Mouse (Mus musculus): ENCODE data around the gene Zic5. TPM values are rescaled to one million over a fixed set of nuclear protein-coding genes. Genes with fewer than 3 reads are reported as not detected.

Zic5 gene
- total and polyA plus RNA-seq, 2 experiments from 2014 or later = not detected

DNA sequence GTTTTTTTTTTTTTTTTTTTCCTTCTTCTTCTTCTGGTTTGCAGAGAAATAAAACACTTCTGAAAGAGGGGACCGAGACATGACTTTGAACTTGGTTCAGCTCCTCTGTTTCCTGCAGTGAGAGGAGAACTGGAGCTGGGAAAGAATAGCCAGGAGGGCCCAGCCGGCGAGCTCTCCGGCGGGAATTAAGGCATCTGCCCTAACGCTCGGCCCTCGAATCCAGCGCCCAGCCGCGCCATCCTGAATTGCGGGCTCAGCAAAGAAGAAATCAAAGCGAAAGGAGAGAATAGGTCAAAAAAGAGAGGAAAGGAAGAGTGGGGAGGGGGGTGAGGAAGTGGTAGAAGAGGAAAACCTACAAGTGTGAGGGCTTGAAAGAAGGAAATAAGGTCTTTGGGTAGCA is 6.7 kb upstream of the Zic5 start:
- H3K27ac ChIP-seq (ENCODE audit: low read depth) = no peak overlapping the region
- H3K4me2 ChIP-seq (ENCODE audit: low read depth, low read length) = no peak overlapping the region
- TF ChIP-seq EP300 (IDR thresholded peaks at IDR 0.05; ENCODE audit: low read depth) (no peak), CTCF (IDR thresholded peaks at IDR 0.05; ENCODE audit: low read depth) (no peak)
- 0 out of 2 replicates have a peak, but pooled peaks cover 5% of the 10 kb centered on the region for H3K4me1 ChIP-seq (ENCODE audit: control insufficient read depth, insufficient read depth)
- DNase-seq (ENCODE audit: low spot score) (no peak), ATAC-seq (ENCODE audit: insufficient read depth, low read depth) (no peak)
- no peak overlapping the region for H3K9ac ChIP-seq (replicated peaks; ENCODE audit: low read depth, low read length)
- 3% methylated on average over 13 of the region's 13 CpGs for WGBS
- no peaks in the 10 kb centered on the region for H3K9me3 ChIP-seq (replicated peaks; ENCODE audit: control insufficient read depth, low read length)
- no peak overlapping the region for H3K4me3 ChIP-seq (ENCODE audit: low read depth, low read length)
- H3K27me3 ChIP-seq (ENCODE audit: control insufficient read depth, insufficient read depth, low read length) = peaks cover 100% of the 10 kb centered on the region
- no peaks in the 10 kb centered on the region for H3K36me3 ChIP-seq (replicated peaks; ENCODE audit: control insufficient read depth, insufficient read depth, low read length)

DNA sequence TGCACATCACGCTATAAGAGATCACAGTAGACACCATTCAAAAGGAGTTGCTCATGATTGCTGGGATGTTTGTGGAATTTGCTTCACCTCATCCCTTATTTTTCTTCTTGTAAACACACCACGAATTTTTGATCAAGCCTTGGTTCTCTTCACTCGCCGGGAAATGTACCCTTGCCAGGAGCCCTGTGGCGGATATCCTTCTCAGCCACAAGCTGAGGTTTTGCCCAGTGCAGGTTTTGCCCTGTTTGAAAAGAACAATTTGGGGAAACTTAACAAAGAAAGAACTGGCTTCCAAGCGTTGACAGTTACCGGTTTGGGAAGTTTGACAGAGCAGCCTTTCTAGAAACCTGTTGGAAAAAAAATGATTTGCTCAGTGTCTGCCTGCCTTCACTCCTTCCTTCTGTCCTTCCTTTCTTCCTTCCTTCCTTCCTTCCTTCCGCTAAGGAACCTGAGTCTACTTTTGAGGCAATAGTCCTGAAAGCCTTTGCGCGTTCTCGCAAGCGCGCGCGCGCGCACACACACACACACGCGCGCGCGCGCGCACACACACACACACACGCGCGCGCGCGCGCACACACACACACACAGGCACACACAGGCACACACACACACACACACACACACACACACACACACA is 6.1 kb upstream of the Zic5 start:
- Histone ChIP-seq H3K27ac (ENCODE audit: low read depth) (no peak overlapping the region), H3K36me3 (replicated peaks; ENCODE audit: control insufficient read depth, insufficient read depth, low read length) (no peaks in the 10 kb centered on the region), H3K9me3 (replicated peaks; ENCODE audit: control insufficient read depth, low read length) (no peaks in the 10 kb centered on the region), H3K9ac (replicated peaks; ENCODE audit: low read depth, low read length) (no peak overlapping the region), H3K4me1 (ENCODE audit: control insufficient read depth, insufficient read depth) (0 out of 2 replicates have a peak, but pooled peaks cover 5% of the 10 kb centered on the region), H3K4me2 (ENCODE audit: low read depth, low read length) (no peak overlapping the region), H3K27me3 (ENCODE audit: control insufficient read depth, insufficient read depth, low read length) (peaks cover 100% of the 10 kb centered on the region), H3K4me3 (ENCODE audit: low read depth, low read length) (no peak overlapping the region)
- no peak for ATAC-seq (ENCODE audit: insufficient read depth, low read depth)
- DNase-seq (ENCODE audit: low spot score) = no peak
- 11% methylated on average over 31 of the region's 31 CpGs for WGBS
- TF ChIP-seq CTCF (IDR thresholded peaks at IDR 0.05; ENCODE audit: low read depth) = no peak
- no peak for TF ChIP-seq EP300 (IDR thresholded peaks at IDR 0.05; ENCODE audit: low read depth)

DNA sequence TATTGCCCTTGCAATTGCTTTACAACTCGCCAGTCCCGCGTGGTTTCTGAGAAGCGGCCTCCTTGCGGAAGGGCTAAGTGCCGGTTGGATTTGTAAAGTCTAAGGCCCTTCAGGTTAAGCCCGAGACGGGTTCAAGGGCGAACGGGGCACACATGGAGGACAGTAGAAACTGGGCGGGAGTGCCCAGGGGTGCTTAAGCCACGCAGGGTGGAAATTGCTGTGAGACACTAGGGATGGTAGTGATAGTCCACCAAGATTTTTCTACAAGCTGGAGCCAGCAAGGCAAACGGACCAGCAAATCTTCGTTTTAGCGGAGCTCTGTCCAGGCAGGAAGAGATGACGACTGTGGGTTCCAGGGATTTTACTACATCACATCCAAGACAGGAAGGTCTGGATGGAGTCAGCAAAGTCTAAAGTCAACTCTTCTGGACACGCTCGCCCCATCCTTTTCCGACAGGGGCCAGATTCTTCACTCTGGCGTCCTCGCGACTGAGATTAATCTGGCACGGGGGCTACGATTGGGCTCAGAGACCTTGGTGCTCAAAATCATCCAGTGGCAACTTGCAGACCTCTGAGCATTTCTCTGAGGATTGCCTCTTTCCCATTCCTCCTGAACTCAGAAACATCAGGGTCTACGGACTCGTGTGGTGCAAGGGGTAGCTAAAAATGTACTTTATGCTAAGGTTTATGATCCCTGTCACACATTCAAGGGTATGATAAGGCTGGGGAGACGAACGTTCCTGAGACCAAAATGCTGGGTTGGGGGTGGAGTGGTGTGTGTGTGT is 3.7 kb upstream of the Zic5 start:
- TF ChIP-seq EP300 (IDR thresholded peaks at IDR 0.05; ENCODE audit: low read depth) (no peak), CTCF (IDR thresholded peaks at IDR 0.05; ENCODE audit: low read depth) (no peak)
- WGBS = 3% methylated on average over 28 of the region's 28 CpGs
- no peak overlapping the region for H3K4me3 ChIP-seq (ENCODE audit: low read depth, low read length)
- H3K4me2 ChIP-seq (ENCODE audit: low read depth, low read length) = no peak overlapping the region
- DNase-seq (ENCODE audit: low spot score) (peak; percentile 5), ATAC-seq (ENCODE audit: insufficient read depth, low read depth) (no peak)
- no peaks in the 10 kb centered on the region for H3K9me3 ChIP-seq (replicated peaks; ENCODE audit: control insufficient read depth, low read length)
- no peak overlapping the region for H3K9ac ChIP-seq (replicated peaks; ENCODE audit: low read depth, low read length)
- peaks cover 11% of the 10 kb centered on the region; the same call in 1 of the 2 replicates for H3K4me1 ChIP-seq (ENCODE audit: control insufficient read depth, insufficient read depth)
- H3K36me3 ChIP-seq (replicated peaks; ENCODE audit: control insufficient read depth, insufficient read depth, low read length) = no peaks in the 10 kb centered on the region
- no peak overlapping the region for H3K27ac ChIP-seq (ENCODE audit: low read depth)
- peaks cover 100% of the 10 kb centered on the region for H3K27me3 ChIP-seq (ENCODE audit: control insufficient read depth, insufficient read depth, low read length)

- ATAC-seq (ENCODE audit: insufficient read depth, low read depth) (no peak), DNase-seq (ENCODE audit: low spot score) (peak; percentile 4)
- peaks cover 14% of the 10 kb centered on the region; the same call in 1 of the 2 replicates for H3K4me1 ChIP-seq (ENCODE audit: control insufficient read depth, insufficient read depth)
- no peaks in the 10 kb centered on the region for H3K9me3 ChIP-seq (replicated peaks; ENCODE audit: control insufficient read depth, low read length)
- no peaks in the 10 kb centered on the region for H3K36me3 ChIP-seq (replicated peaks; ENCODE audit: control insufficient read depth, insufficient read depth, low read length)
- TF ChIP-seq EP300 (IDR thresholded peaks at IDR 0.05; ENCODE audit: low read depth) (no peak), CTCF (IDR thresholded peaks at IDR 0.05; ENCODE audit: low read depth) (no peak)
- H3K4me3 ChIP-seq (ENCODE audit: low read depth, low read length) = no peak overlapping the region
- H3K4me2 ChIP-seq (ENCODE audit: low read depth, low read length) = no peak overlapping the region
- no peak overlapping the region for H3K9ac ChIP-seq (replicated peaks; ENCODE audit: low read depth, low read length)
- no peak overlapping the region for H3K27ac ChIP-seq (ENCODE audit: low read depth)
- WGBS = 12% methylated on average over 23 of the region's 23 CpGs
- peaks cover 100% of the 10 kb centered on the region for H3K27me3 ChIP-seq (ENCODE audit: control insufficient read depth, insufficient read depth, low read length)
Observed at GRCm38 (mm10) chr14:122467926-122468841, 2.7 kb upstream of the Zic5 start.

- Histone ChIP-seq H3K36me3 (replicated peaks; ENCODE audit: control insufficient read depth, insufficient read depth, low read length) (no peaks in the 10 kb centered on the region), H3K27ac (ENCODE audit: low read depth) (no peak overlapping the region), H3K4me1 (ENCODE audit: control insufficient read depth, insufficient read depth) (peaks cover 14% of the 10 kb centered on the region; the same call in 1 of the 2 replicates), H3K9ac (replicated peaks; ENCODE audit: low read depth, low read length) (no peak overlapping the region), H3K4me3 (ENCODE audit: low read depth, low read length) (no peak overlapping the region), H3K4me2 (ENCODE audit: low read depth, low read length) (no peak overlapping the region), H3K9me3 (replicated peaks; ENCODE audit: control insufficient read depth, low read length) (no peaks in the 10 kb centered on the region), H3K27me3 (ENCODE audit: control insufficient read depth, insufficient read depth, low read length) (peaks cover 100% of the 10 kb centered on the region)
- TF ChIP-seq EP300 (IDR thresholded peaks at IDR 0.05; ENCODE audit: low read depth) (no peak), CTCF (IDR thresholded peaks at IDR 0.05; ENCODE audit: low read depth) (no peak)
- ATAC-seq (ENCODE audit: insufficient read depth, low read depth) (no peak), DNase-seq (ENCODE audit: low spot score) (no peak)
- WGBS = 57% methylated on average over 7 of the region's 7 CpGs
Observed at GRCm38 (mm10) chr14:122466756-122467362, 1.4 kb upstream of the Zic5 start.

Data from heart, postnatal 0 days (tissue).